In genomic region chr2:145855831-145856230, GRCm38 (mm10) we compare ENCODE assay signal across 27 mouse cellular contexts. TPM values are rescaled to one million over a fixed set of nuclear protein-coding genes. Genes with fewer than 3 reads are reported as not detected.
DNase-seq lines count a peak whose midpoint lies in the region; ATAC-seq and TF ChIP-seq lines count a peak whose summit lies in the region.
"Had no signal": no experiment of that assay in that cellular context is flagged by ENCODE, and none has a peak within 500 bp of the region (broad histone marks: within the 10 kb centered on the region; RNA-seq: fewer than 3 reads in every experiment).

No protein-coding gene starts in this region.

- intact Hi-C loops in left cerebral cortex, adult 2 months (cut with DNase I), result no loop called here

- H3K27ac ChIP-seq in intestine, embryonic 14.5 days (ENCODE audit: low read depth), result peak overlapping the region; percentile 14; the same call in 1 of the 2 replicates
- no peak overlapping the region; the same call in 1 of the 2 replicates for H3K27ac ChIP-seq in intestine, embryonic 16.5 days (ENCODE audit: low read length)
- 0 out of 2 replicates have a peak overlapping the region, but pooled peaks have one; percentile 20 for H3K27ac ChIP-seq in limb, embryonic 12.5 days
- peak overlapping the region; percentile 60; the same call in 1 of the 2 replicates for H3K27ac ChIP-seq in stomach, embryonic 16.5 days (ENCODE audit: low read length)
- no peak overlapping the region for H3K27ac ChIP-seq in left cerebral cortex, adult 2 months
- H3K27ac ChIP-seq: heart, adult 2 months; hindbrain, embryonic 15.5 days; kidney, postnatal 0 days; liver, embryonic 14.5 days; midbrain, embryonic 13.5 days had no signal

- no peak overlapping the region for H3K4me2 ChIP-seq in intestine, embryonic 14.5 days (ENCODE audit: low read length)
- H3K4me2 ChIP-seq in intestine, embryonic 16.5 days (ENCODE audit: low read depth, low read length), result no peak overlapping the region
- H3K4me2 ChIP-seq in limb, embryonic 12.5 days, result no peak overlapping the region
- H3K4me2 ChIP-seq in stomach, embryonic 16.5 days (ENCODE audit: low read depth, low read length), result no peak overlapping the region
- H3K4me2 ChIP-seq: heart, embryonic 12.5 days; hindbrain, embryonic 15.5 days; limb, embryonic 13.5 days; midbrain, embryonic 13.5 days had no signal

- 68% methylated on average over 9 of the region's 9 CpGs for WGBS in intestine, embryonic 14.5 days
- 78% methylated on average over 9 of the region's 9 CpGs for WGBS in intestine, embryonic 16.5 days
- 66% methylated on average over 9 of the region's 9 CpGs for WGBS in lung, adult 2 months
- 84% methylated on average over 9 of the region's 9 CpGs for WGBS in limb, embryonic 12.5 days
- 58% methylated on average over 9 of the region's 9 CpGs for WGBS in stomach, embryonic 16.5 days

- no peaks in the 10 kb centered on the region for H3K27me3 ChIP-seq in intestine, embryonic 14.5 days (replicated peaks; ENCODE audit: control insufficient read depth, insufficient read depth, low read length)
- H3K27me3 ChIP-seq in intestine, embryonic 16.5 days (replicated peaks; ENCODE audit: control insufficient read depth, insufficient read depth, low read length), result no peaks in the 10 kb centered on the region
- no peaks in the 10 kb centered on the region for H3K27me3 ChIP-seq in limb, embryonic 12.5 days
- H3K27me3 ChIP-seq in stomach, embryonic 16.5 days (ENCODE audit: control insufficient read depth, insufficient read depth, low read length), result no peaks in the 10 kb centered on the region
- H3K27me3 ChIP-seq: heart, embryonic 12.5 days; hindbrain, embryonic 15.5 days; limb, embryonic 13.5 days; midbrain, embryonic 13.5 days had no signal

- no peak for TF ChIP-seq CTCF in lung, adult 2 months (IDR thresholded peaks at IDR 0.05; ENCODE audit: insufficient read depth, low read length)
- TF ChIP-seq CTCF in left cerebral cortex, adult 2 months (IDR thresholded peaks at IDR 0.05), result no peak

- TF ChIP-seq POLR2A in lung, adult 2 months (IDR thresholded peaks at IDR 0.05; ENCODE audit: borderline replicate concordance, extremely low read depth, low read depth, low read length), result no peak

- H3K9ac ChIP-seq in intestine, embryonic 14.5 days (ENCODE audit: low read length), result no peak overlapping the region
- H3K9ac ChIP-seq in intestine, embryonic 16.5 days (ENCODE audit: low read depth, low read length), result no peak overlapping the region
- H3K9ac ChIP-seq in limb, embryonic 12.5 days (replicated peaks), result no peak overlapping the region
- no peak overlapping the region for H3K9ac ChIP-seq in stomach, embryonic 16.5 days (ENCODE audit: low read length)
- H3K9ac ChIP-seq: heart, embryonic 12.5 days; hindbrain, embryonic 15.5 days; limb, embryonic 13.5 days; liver, embryonic 14.5 days; midbrain, embryonic 13.5 days had no signal

- H3K36me3 ChIP-seq in intestine, embryonic 14.5 days (ENCODE audit: control insufficient read depth, insufficient read depth, low read length), result 0 out of 2 replicates have a peak, but pooled peaks cover 4% of the 10 kb centered on the region
- no peaks in the 10 kb centered on the region for H3K36me3 ChIP-seq in intestine, embryonic 16.5 days (ENCODE audit: control insufficient read depth, insufficient read depth, low read length)
- no peaks in the 10 kb centered on the region for H3K36me3 ChIP-seq in limb, embryonic 12.5 days
- H3K36me3 ChIP-seq in stomach, embryonic 16.5 days (ENCODE audit: control insufficient read depth, insufficient read depth, low read length), result no peaks in the 10 kb centered on the region
- H3K36me3 ChIP-seq: hindbrain, embryonic 15.5 days; midbrain, embryonic 13.5 days had no signal

- H3K4me1 ChIP-seq in intestine, embryonic 14.5 days (replicated peaks; ENCODE audit: control insufficient read depth, insufficient read depth, low read length), result peaks cover 20% of the 10 kb centered on the region
- peaks cover 29% of the 10 kb centered on the region for H3K4me1 ChIP-seq in intestine, embryonic 16.5 days (ENCODE audit: control insufficient read depth, insufficient read depth, low read length)
- peaks cover 14% of the 10 kb centered on the region for H3K4me1 ChIP-seq in lung, adult 2 months (ENCODE audit: control insufficient read depth, insufficient read depth, low read length)
- peaks cover 58% of the 10 kb centered on the region for H3K4me1 ChIP-seq in limb, embryonic 12.5 days (replicated peaks)
- H3K4me1 ChIP-seq in stomach, embryonic 16.5 days (ENCODE audit: control insufficient read depth, insufficient read depth, low read length), result peaks cover 32% of the 10 kb centered on the region

- no peak for ATAC-seq in intestine, embryonic 14.5 days (replicated peaks; ENCODE audit: low FRiP score, low TSS enrichment, low read depth)
- no peak for ATAC-seq in intestine, embryonic 16.5 days
- ATAC-seq in limb, embryonic 12.5 days (ENCODE audit: insufficient number of reproducible peaks, insufficient read depth, low FRiP score, low TSS enrichment, low read depth), result no peak
- ATAC-seq in stomach, embryonic 16.5 days (ENCODE audit: insufficient read depth, low FRiP score), result no peak
- ATAC-seq: forebrain, embryonic 14.5 days; inflammation-experienced regulatory T-cells, adult 6 months; midbrain, embryonic 13.5 days had no signal

- no peak overlapping the region for H3K4me3 ChIP-seq in intestine, embryonic 14.5 days (ENCODE audit: low read depth, low read length)
- no peak overlapping the region for H3K4me3 ChIP-seq in intestine, embryonic 16.5 days (ENCODE audit: low read length)
- no peak overlapping the region for H3K4me3 ChIP-seq in lung, adult 2 months (replicated peaks; ENCODE audit: extremely low read depth, low read depth, low read length)
- H3K4me3 ChIP-seq in limb, embryonic 12.5 days (replicated peaks), result no peak overlapping the region
- no peak overlapping the region for H3K4me3 ChIP-seq in stomach, embryonic 16.5 days (replicated peaks; ENCODE audit: low read length)
- no peak overlapping the region for H3K4me3 ChIP-seq in left cerebral cortex, adult 2 months
- H3K4me3 ChIP-seq: heart, adult 2 months; heart, embryonic 12.5 days; hindbrain, embryonic 15.5 days; limb, embryonic 13.5 days; megakaryocyte, embryonic 14.5 days; midbrain, embryonic 13.5 days had no signal

- H3K9me3 ChIP-seq in intestine, embryonic 14.5 days (ENCODE audit: control insufficient read depth, low read length), result no peaks in the 10 kb centered on the region
- H3K9me3 ChIP-seq in intestine, embryonic 16.5 days (ENCODE audit: control insufficient read depth, low read length), result no peaks in the 10 kb centered on the region
- no peaks in the 10 kb centered on the region for H3K9me3 ChIP-seq in limb, embryonic 12.5 days
- no peaks in the 10 kb centered on the region for H3K9me3 ChIP-seq in stomach, embryonic 16.5 days (replicated peaks; ENCODE audit: control insufficient read depth, low read length)
- H3K9me3 ChIP-seq: heart, embryonic 12.5 days; hindbrain, embryonic 15.5 days; limb, embryonic 13.5 days; midbrain, embryonic 13.5 days had no signal

- no peak for DNase-seq in intestine, embryonic 14.5 days (ENCODE audit: low spot score)
- peak; percentile 56 for DNase-seq in lung, postnatal 10 days
- no peak for DNase-seq in lung, adult 2 months
- no peak for DNase-seq in left cerebral cortex, adult 2 months (ENCODE audit: extremely low spot score in 1 of 2, low spot score in 2 of 2)
- no peak for DNase-seq in kidney, adult 18-20 months
- DNase-seq: adrenal gland, postnatal 25 days; cerebellum, adult 11-12 months; cerebellum, adult 9-11 months; heart, adult 2 months; heart, postnatal 4 days; kidney, adult 8-10 months; kidney, postnatal 4 days; layer of hippocampus, postnatal 36 days; thymus, adult 18-20 months; thymus, postnatal 4 days had no signal

RNA-seq across cellular contexts. Expression of gene Naa20, which starts 46.1 kb away (rescaled TPM):
- polyA plus RNA-seq in intestine, embryonic 14.5 days (2014; fragmentation: Nextera tagmentation; extraction: Ambion mirVana), result 171 and 181 TPM in 2 replicates
- polyA plus RNA-seq in intestine, embryonic 16.5 days (2015; fragmentation: Nextera tagmentation; extraction: Ambion mirVana), result 137 TPM in 2 replicates
- polyA plus RNA-seq in lung, adult 2 months (2012; rRNA removed), result 23.5 and 27.3 TPM in 2 replicates
- polyA plus RNA-seq in limb, embryonic 12.5 days (2016; fragmentation: Nextera tagmentation; extraction: Ambion mirVana), result 156 and 160 TPM in 2 replicates
- 144 and 160 TPM in 2 replicates for polyA plus RNA-seq in stomach, embryonic 16.5 days (2015; fragmentation: Nextera tagmentation; extraction: Ambion mirVana)
- total RNA-seq in left cerebral cortex, adult 2 months (2021), result 10 to 100 TPM; 71.8 to 80.8 TPM

Comparison
In these comparisons a context has a peak if more than half of its experiments do, and no peak if none do; other contexts are left out.
1. H3K27ac ChIP-seq: peak in intestine, embryonic 14.5 days (single experiment), limb, embryonic 12.5 days (single experiment) and stomach, embryonic 16.5 days (single experiment); none in intestine, embryonic 16.5 days (single experiment) and left cerebral cortex, adult 2 months (single experiment).